Mouse (Mus musculus): ENCODE results near the gene Prss16. TPM values are rescaled to one million over a fixed set of nuclear protein-coding genes. Genes with fewer than 3 reads are reported as not detected.
A peak's percentile ranks its signal among the peaks of the same experiment; 100 is the strongest.

Gene Prss16
- total and polyA plus RNA-seq, 3 experiments, result 0.47 TPM; not detected in 2

DNA sequence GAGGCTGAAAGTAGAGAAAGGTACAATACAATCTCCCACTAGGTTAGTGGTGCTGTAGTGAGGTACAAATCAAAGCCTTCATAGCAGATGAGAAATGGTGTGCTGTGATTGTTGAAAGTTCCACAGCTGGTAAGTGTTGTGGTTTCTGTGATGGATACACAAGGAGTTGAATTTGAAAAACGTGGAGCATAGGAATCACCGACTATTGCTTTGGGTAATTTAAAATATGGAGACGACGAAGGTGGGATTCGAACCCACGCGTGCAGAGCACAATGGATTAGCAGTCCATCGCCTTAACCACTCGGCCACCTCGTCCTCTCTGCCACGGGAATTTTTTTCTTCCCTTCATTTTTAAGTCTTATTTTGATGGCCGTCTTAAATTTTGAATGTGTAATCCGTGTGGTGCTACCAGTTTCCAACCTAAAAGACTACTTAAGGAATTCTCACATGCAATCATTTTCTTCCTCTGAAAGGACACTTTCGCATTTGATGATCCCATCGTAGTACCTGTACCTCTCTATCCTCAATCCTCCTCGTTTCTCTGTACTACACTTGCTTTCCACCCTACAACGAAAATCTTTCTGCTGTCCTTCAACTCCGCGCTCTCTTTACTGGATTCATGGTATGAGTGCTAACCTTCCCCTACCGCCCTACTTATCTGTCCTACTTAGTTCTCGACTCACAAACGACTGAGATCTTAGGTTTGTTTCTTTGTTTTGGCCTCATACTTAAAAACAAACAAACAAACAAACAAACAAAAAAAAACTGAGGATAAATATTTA lies 15.4 kb downstream of the Prss16 start:
- Histone ChIP-seq H3K27ac (ENCODE audit: control insufficient read depth, low read depth, low read length) (no peak overlapping the region), H3K36me3 (ENCODE audit: control insufficient read depth in 1 of 2, insufficient read depth in 2 of 2, low read length in 2 of 2) (peaks cover 0 to 11% of the 10 kb centered on the region in 2 experiments; a peak in 2 of 4 replicates), H3K4me3 (ENCODE audit: control insufficient read depth in 1 of 2, insufficient read depth in 1 of 2, low read depth in 2 of 2, low read length in 2 of 2) (peak overlapping the region; percentile 47 to 57; a peak in 3 of 4 replicates), H3K9ac (ENCODE audit: control insufficient read depth, low read depth, low read length, poor library complexity, severe bottlenecking) (no peak overlapping the region), H3K4me1 (ENCODE audit: control insufficient read depth in 1 of 2, insufficient read depth in 2 of 2, low read length in 2 of 2) (peaks cover 0 to 9% of the 10 kb centered on the region in 2 experiments; a peak in 1 of 4 replicates), H3K27me3 (ENCODE audit: control insufficient read depth in 1 of 2, insufficient read depth in 2 of 2, low read length in 2 of 2) (peaks cover 0 to 2% of the 10 kb centered on the region in 2 experiments; a peak in 2 of 4 replicates), H3K9me3 (replicated peaks; ENCODE audit: insufficient read depth, low read length) (no peaks in the 10 kb centered on the region), H3K79me2 (ENCODE audit: control insufficient read depth, insufficient read depth, low read length, poor library complexity) (no peaks in the 10 kb centered on the region)
- TF ChIP-seq MYC (IDR thresholded peaks at IDR 0.05; ENCODE audit: low read depth, low read length) (peak; percentile 75; the same call in 1 of the 2 replicates), GATA1 (IDR thresholded peaks at IDR 0.05; ENCODE audit: low read depth, low read length) (peak; percentile 20; the same call in 1 of the 2 replicates), RCOR1 (IDR thresholded peaks at IDR 0.05; ENCODE audit: low read depth, low read length) (peak; percentile 96), TBP (IDR thresholded peaks at IDR 0.05; ENCODE audit: low read depth, low read length) (peak; percentile 100), ZMIZ1 (IDR thresholded peaks at IDR 0.05; ENCODE audit: low read depth, low read length) (no peak), UBTF (IDR thresholded peaks at IDR 0.05; ENCODE audit: borderline replicate concordance, insufficient read depth, low read depth, low read length) (no peak), MAFK (IDR thresholded peaks at IDR 0.05; ENCODE audit: borderline replicate concordance, low read depth, low read length) (peak; percentile 89)
- peak; percentile 86 for DNase-seq (ENCODE audit: low read depth, low spot score)

DNA sequence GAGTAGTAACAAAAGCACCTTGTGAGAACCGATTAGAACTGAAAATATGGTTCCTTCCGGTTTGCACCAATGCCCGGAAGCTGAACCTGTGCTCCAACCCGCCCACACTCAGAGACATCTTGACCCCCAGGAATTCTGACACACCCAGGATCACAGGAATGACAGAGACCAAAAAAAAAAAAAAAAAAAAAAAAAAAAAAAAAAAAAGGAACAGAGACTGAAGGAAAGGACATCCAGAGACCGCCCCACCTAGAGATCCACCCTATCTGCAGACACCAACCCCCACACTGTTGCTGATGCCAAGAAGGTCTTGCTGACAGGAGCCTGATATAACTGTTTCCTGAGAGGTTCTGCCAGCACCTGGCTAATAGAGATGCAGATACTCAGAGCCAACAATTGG lies 17.0 kb downstream of the Prss16 start:
- Histone ChIP-seq H3K9ac (ENCODE audit: control insufficient read depth, low read depth, low read length, poor library complexity, severe bottlenecking) (no peak overlapping the region), H3K27ac (ENCODE audit: control insufficient read depth, low read depth, low read length) (no peak overlapping the region), H3K9me3 (replicated peaks; ENCODE audit: insufficient read depth, low read length) (no peaks in the 10 kb centered on the region), H3K4me1 (ENCODE audit: control insufficient read depth in 1 of 2, insufficient read depth in 2 of 2, low read length in 2 of 2) (peaks cover 0 to 9% of the 10 kb centered on the region in 2 experiments; a peak in 1 of 4 replicates), H3K27me3 (ENCODE audit: control insufficient read depth in 1 of 2, insufficient read depth in 2 of 2, low read length in 2 of 2) (no peaks in the 10 kb centered on the region), H3K79me2 (ENCODE audit: control insufficient read depth, insufficient read depth, low read length, poor library complexity) (no peaks in the 10 kb centered on the region), H3K36me3 (ENCODE audit: control insufficient read depth in 1 of 2, insufficient read depth in 2 of 2, low read length in 2 of 2) (peaks cover 0 to 9% of the 10 kb centered on the region in 2 experiments; a peak in 2 of 4 replicates), H3K4me3 (ENCODE audit: control insufficient read depth in 1 of 2, insufficient read depth in 1 of 2, low read depth in 2 of 2, low read length in 2 of 2) (no peak overlapping the region)
- TF ChIP-seq MYC (IDR thresholded peaks at IDR 0.05; ENCODE audit: low read depth, low read length), result no peak
- no peak for TF ChIP-seq SMC3 (IDR thresholded peaks at IDR 0.05; ENCODE audit: low read depth, low read length)
- TF ChIP-seq ZC3H11A (IDR thresholded peaks at IDR 0.05; ENCODE audit: low read depth, low read length), result no peak
- peak; percentile 5; the same call in 1 of the 2 replicates for TF ChIP-seq ZNF384 (IDR thresholded peaks at IDR 0.05; ENCODE audit: low read depth, low read length)
- no peak for DNase-seq (ENCODE audit: low read depth, low spot score)

DNA sequence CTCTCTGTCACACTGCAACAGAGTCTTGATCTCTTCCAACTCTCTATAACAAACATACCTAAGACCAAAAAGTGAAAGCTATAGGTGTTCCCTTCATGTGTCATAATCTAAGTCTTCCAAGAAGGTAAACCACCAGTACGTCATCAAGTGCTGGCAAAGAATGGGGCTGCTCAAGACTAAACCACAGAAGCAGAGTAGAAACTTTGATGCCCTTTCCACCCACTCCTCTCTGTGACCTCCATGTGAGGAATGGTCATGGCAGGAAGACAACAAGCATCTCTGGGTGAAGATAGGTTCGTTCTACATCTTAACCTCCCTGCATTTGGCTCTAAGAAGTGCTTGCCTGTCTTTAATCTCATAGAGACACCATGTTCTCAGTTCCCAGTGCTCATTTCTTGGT lies 25.1 kb downstream of the Prss16 start:
- no peak for DNase-seq (ENCODE audit: low read depth, low spot score)
- no peaks in the 10 kb centered on the region for H3K27me3 ChIP-seq (ENCODE audit: control insufficient read depth in 1 of 2, insufficient read depth in 2 of 2, low read length in 2 of 2)
- H3K9ac ChIP-seq (ENCODE audit: control insufficient read depth, low read depth, low read length, poor library complexity, severe bottlenecking), result no peak overlapping the region
- no peak overlapping the region for H3K4me3 ChIP-seq (ENCODE audit: control insufficient read depth in 1 of 2, insufficient read depth in 1 of 2, low read depth in 2 of 2, low read length in 2 of 2)
- H3K36me3 ChIP-seq (ENCODE audit: control insufficient read depth in 1 of 2, insufficient read depth in 2 of 2, low read length in 2 of 2), result no peaks in the 10 kb centered on the region
- TF ChIP-seq RCOR1 (IDR thresholded peaks at IDR 0.05; ENCODE audit: low read depth, low read length) (no peak), KAT2A (conservative IDR thresholded peaks at IDR 0.05; ENCODE audit: low read depth, low read length) (no peak), MEF2A (IDR thresholded peaks at IDR 0.05; ENCODE audit: extremely low read depth, insufficient replicate concordance, low read depth, low read length, poor library complexity, severe bottlenecking) (no peak), ETS1 (IDR thresholded peaks at IDR 0.05; ENCODE audit: low read depth, low read length) (no peak), POLR2A (IDR thresholded peaks at IDR 0.05; ENCODE audit: control insufficient read depth in 1 of 2, insufficient read depth in 1 of 2, low read depth in 1 of 2, low read length in 2 of 2, poor library complexity in 1 of 2) (no peak), HCFC1 (IDR thresholded peaks at IDR 0.05; ENCODE audit: low read depth, low read length) (no peak), JUND (IDR thresholded peaks at IDR 0.05; ENCODE audit: low read depth, low read length) (no peak), POLR2AphosphoS2 (IDR thresholded peaks at IDR 0.05; ENCODE audit: low read length) (no peak), USF2 (IDR thresholded peaks at IDR 0.05; ENCODE audit: borderline replicate concordance in 1 of 2, insufficient read depth in 1 of 2, low read depth in 1 of 2, low read length in 2 of 2) (no peak)
- H3K79me2 ChIP-seq (ENCODE audit: control insufficient read depth, insufficient read depth, low read length, poor library complexity), result no peaks in the 10 kb centered on the region
- H3K9me3 ChIP-seq (replicated peaks; ENCODE audit: insufficient read depth, low read length), result no peaks in the 10 kb centered on the region
- H3K27ac ChIP-seq (ENCODE audit: control insufficient read depth, low read depth, low read length), result no peak overlapping the region
- no peaks in the 10 kb centered on the region for H3K4me1 ChIP-seq (ENCODE audit: control insufficient read depth in 1 of 2, insufficient read depth in 2 of 2, low read length in 2 of 2)
